In genomic region chr13:115021411-115021810, GRCm38 (mm10) we compare ENCODE assay signal across 21 mouse cellular contexts.
DNase-seq lines count a peak whose midpoint lies in the region; ATAC-seq and TF ChIP-seq lines count a peak whose summit lies in the region.
"Had no signal": no experiment of that assay in that cellular context is flagged by ENCODE, and none has a peak within 500 bp of the region (broad histone marks: within the 10 kb centered on the region; RNA-seq: fewer than 3 reads in every experiment).

No protein-coding gene starts in this region.

- no peak for TF ChIP-seq EP300 in liver, embryonic 14.5 days (IDR thresholded peaks at IDR 0.05; ENCODE audit: low read depth)

- no peak overlapping the region for H3K4me3 ChIP-seq in lung, embryonic 16.5 days (ENCODE audit: low read length)
- H3K4me3 ChIP-seq in lung, adult 2 months (replicated peaks; ENCODE audit: extremely low read depth, low read depth, low read length), result no peak overlapping the region
- no peak overlapping the region for H3K4me3 ChIP-seq in heart, embryonic 11.5 days (ENCODE audit: low read depth, low read length)
- H3K4me3 ChIP-seq in liver, embryonic 14.5 days (ENCODE audit: insufficient read depth in 1 of 2, low read depth in 2 of 2, low read length in 2 of 2), result no peak overlapping the region
- H3K4me3 ChIP-seq: embryonic facial prominence, embryonic 10.5 days; forebrain, embryonic 13.5 days; hindbrain, embryonic 13.5 days; limb, embryonic 13.5 days; midbrain, embryonic 12.5 days; neural tube, embryonic 13.5 days had no signal

- no peak overlapping the region for H3K9ac ChIP-seq in lung, embryonic 16.5 days (ENCODE audit: low read length)
- H3K9ac ChIP-seq in heart, embryonic 11.5 days (ENCODE audit: low read depth, low read length), result no peak overlapping the region
- H3K9ac ChIP-seq in liver, embryonic 14.5 days (replicated peaks), result no peak overlapping the region
- H3K9ac ChIP-seq: forebrain, embryonic 13.5 days; hindbrain, embryonic 13.5 days; limb, embryonic 13.5 days; midbrain, embryonic 12.5 days; neural tube, embryonic 13.5 days had no signal

- H3K4me2 ChIP-seq in lung, embryonic 16.5 days (ENCODE audit: low read depth, low read length), result no peak overlapping the region
- H3K4me2 ChIP-seq in heart, embryonic 11.5 days, result peak overlapping the region; percentile 7
- no peak overlapping the region for H3K4me2 ChIP-seq in liver, embryonic 14.5 days (ENCODE audit: low read depth)
- H3K4me2 ChIP-seq: forebrain, embryonic 13.5 days; hindbrain, embryonic 13.5 days; limb, embryonic 13.5 days; midbrain, embryonic 12.5 days; neural tube, embryonic 13.5 days had no signal

- DNase-seq in lung, adult 2 months, result no peak
- DNase-seq in heart, postnatal 10 days, result peak; percentile 64 to 68
- no peak for DNase-seq in liver, embryonic 14.5 days (ENCODE audit: low read depth in 3 of 3, low spot score in 3 of 3)
- DNase-seq in frontal cortex, adult 2 months (ENCODE audit: extremely low spot score in 1 of 2, low spot score in 1 of 2), result no peak
- no peak for DNase-seq in adrenal gland, postnatal 36 days
- DNase-seq in left cerebral cortex, adult 8-10 months (ENCODE audit: low spot score in 2 of 2), result no peak
- DNase-seq: cerebellum, adult 11 months; cerebellum, postnatal 25 days; kidney, adult 18-20 months; kidney, postnatal 14 days; thymus, postnatal 36 days had no signal

- intact Hi-C loops in heart, postnatal 10 days (cut with DNase I), result loop anchor here (5.0 kb wide), 1 partner anchor 76 kb away; no protein-coding TSS in a partner anchor

- no peak for TF ChIP-seq CTCF in lung, adult 2 months (IDR thresholded peaks at IDR 0.05; ENCODE audit: insufficient read depth, low read length)
- no peak for TF ChIP-seq CTCF in liver, embryonic 14.5 days (IDR thresholded peaks at IDR 0.05; ENCODE audit: low read depth)

- TF ChIP-seq POLR2A in lung, adult 2 months (IDR thresholded peaks at IDR 0.05; ENCODE audit: borderline replicate concordance, extremely low read depth, low read depth, low read length), result no peak

- no peaks in the 10 kb centered on the region for H3K27me3 ChIP-seq in lung, embryonic 16.5 days (ENCODE audit: control insufficient read depth, insufficient read depth, low read depth, low read length)
- H3K27me3 ChIP-seq in heart, embryonic 11.5 days (ENCODE audit: control insufficient read depth, insufficient read depth, low read length), result no peaks in the 10 kb centered on the region
- H3K27me3 ChIP-seq in liver, embryonic 14.5 days (ENCODE audit: control insufficient read depth, insufficient read depth, low read length), result no peaks in the 10 kb centered on the region
- H3K27me3 ChIP-seq: forebrain, embryonic 13.5 days; hindbrain, embryonic 13.5 days; limb, embryonic 13.5 days; midbrain, embryonic 12.5 days; neural tube, embryonic 13.5 days had no signal

- WGBS in lung, embryonic 16.5 days, result 35% methylated on average over 10 of the region's 10 CpGs
- 40% methylated on average over 10 of the region's 10 CpGs for WGBS in lung, adult 2 months
- WGBS in heart, embryonic 11.5 days (ENCODE audit: insufficient replicate concordance), result 16% methylated on average over 10 of the region's 10 CpGs
- WGBS in liver, embryonic 14.5 days (ENCODE audit: insufficient replicate concordance), result 18% methylated on average over 10 of the region's 10 CpGs

- no peaks in the 10 kb centered on the region for H3K9me3 ChIP-seq in lung, embryonic 16.5 days (ENCODE audit: control insufficient read depth, low read length)
- H3K9me3 ChIP-seq in heart, embryonic 11.5 days (replicated peaks; ENCODE audit: control insufficient read depth, low read length), result no peaks in the 10 kb centered on the region
- H3K9me3 ChIP-seq in liver, embryonic 14.5 days (ENCODE audit: control insufficient read depth, low read length), result no peaks in the 10 kb centered on the region
- H3K9me3 ChIP-seq: embryonic facial prominence, embryonic 10.5 days; forebrain, embryonic 13.5 days; hindbrain, embryonic 13.5 days; limb, embryonic 13.5 days; midbrain, embryonic 12.5 days; neural tube, embryonic 13.5 days had no signal

- no peak overlapping the region for H3K27ac ChIP-seq in lung, embryonic 16.5 days (ENCODE audit: low read length)
- H3K27ac ChIP-seq in heart, embryonic 11.5 days (ENCODE audit: low read depth, low read length), result peak overlapping the region; percentile 88
- H3K27ac ChIP-seq in liver, embryonic 14.5 days, result no peak overlapping the region
- H3K27ac ChIP-seq: embryonic facial prominence, embryonic 10.5 days; forebrain, embryonic 13.5 days; hindbrain, embryonic 13.5 days; limb, embryonic 13.5 days; macrophage; midbrain, embryonic 12.5 days; neural tube, embryonic 13.5 days had no signal

- no peaks in the 10 kb centered on the region for H3K4me1 ChIP-seq in lung, embryonic 16.5 days (replicated peaks; ENCODE audit: control insufficient read depth, insufficient read depth, low read length)
- H3K4me1 ChIP-seq in lung, adult 2 months (ENCODE audit: control insufficient read depth, insufficient read depth, low read length), result peaks cover 3% of the 10 kb centered on the region
- H3K4me1 ChIP-seq in heart, embryonic 11.5 days (ENCODE audit: control insufficient read depth, insufficient read depth, low read length), result peaks cover 19% of the 10 kb centered on the region
- H3K4me1 ChIP-seq in liver, embryonic 14.5 days (replicated peaks; ENCODE audit: control insufficient read depth in 2 of 2, insufficient read depth in 2 of 2, low read length in 1 of 2), result peaks cover 0 to 1% of the 10 kb centered on the region in 2 experiments; a peak in 2 of 4 replicates
- H3K4me1 ChIP-seq: embryonic facial prominence, embryonic 10.5 days; forebrain, embryonic 13.5 days; hindbrain, embryonic 13.5 days; midbrain, embryonic 12.5 days had no signal

- 0 out of 2 replicates have a peak, but pooled peaks have one; percentile 2 for ATAC-seq in lung, embryonic 16.5 days (ENCODE audit: low read depth)
- peak; percentile 87 for ATAC-seq in heart, embryonic 11.5 days (replicated peaks; ENCODE audit: insufficient number of reproducible peaks, low FRiP score, low TSS enrichment)
- ATAC-seq in liver, embryonic 14.5 days (ENCODE audit: insufficient read depth), result peak; percentile 35; the same call in 1 of the 2 replicates
- ATAC-seq: CD4-positive, CD25-positive, alpha-beta regulatory T cell, adult 4 months; forebrain, embryonic 13.5 days had no signal

- H3K36me3 ChIP-seq in lung, embryonic 16.5 days (ENCODE audit: control insufficient read depth, insufficient read depth, low read length), result no peaks in the 10 kb centered on the region
- H3K36me3 ChIP-seq in heart, embryonic 11.5 days (ENCODE audit: control insufficient read depth, insufficient read depth, low read length), result no peaks in the 10 kb centered on the region
- no peaks in the 10 kb centered on the region for H3K36me3 ChIP-seq in liver, embryonic 14.5 days (replicated peaks; ENCODE audit: control insufficient read depth, insufficient read depth, low read depth)
- H3K36me3 ChIP-seq: embryonic facial prominence, embryonic 10.5 days; hindbrain, embryonic 13.5 days; limb, embryonic 13.5 days; midbrain, embryonic 12.5 days; neural tube, embryonic 13.5 days had no signal

Comparison
In these comparisons a context has a peak if more than half of its experiments do, and no peak if none do; other contexts are left out.
1. ATAC-seq: peak in every context shown above with its lines; median percentile 87 in heart, embryonic 11.5 days; 35 in liver, embryonic 14.5 days; 2 in lung, embryonic 16.5 days.
2. DNase-seq: peak in heart, postnatal 10 days (2 of 2); none in lung, adult 2 months (single experiment), liver, embryonic 14.5 days (0 of 3), frontal cortex, adult 2 months (0 of 2), adrenal gland, postnatal 36 days (0 of 2) and left cerebral cortex, adult 8-10 months (0 of 2).